Mouse (Mus musculus) heart, adult 9 months (tissue): Measurements from ENCODE around the gene Sh3gl1.

ENCODE experiments used
- DNase-seq, 2 experiments: peaks; one replicate each; pipeline ENCODE4 v3.0.0; 2022; ENCODE audit warnings: low spot score in 2 of 2

The Sh3gl1 gene

DNA sequence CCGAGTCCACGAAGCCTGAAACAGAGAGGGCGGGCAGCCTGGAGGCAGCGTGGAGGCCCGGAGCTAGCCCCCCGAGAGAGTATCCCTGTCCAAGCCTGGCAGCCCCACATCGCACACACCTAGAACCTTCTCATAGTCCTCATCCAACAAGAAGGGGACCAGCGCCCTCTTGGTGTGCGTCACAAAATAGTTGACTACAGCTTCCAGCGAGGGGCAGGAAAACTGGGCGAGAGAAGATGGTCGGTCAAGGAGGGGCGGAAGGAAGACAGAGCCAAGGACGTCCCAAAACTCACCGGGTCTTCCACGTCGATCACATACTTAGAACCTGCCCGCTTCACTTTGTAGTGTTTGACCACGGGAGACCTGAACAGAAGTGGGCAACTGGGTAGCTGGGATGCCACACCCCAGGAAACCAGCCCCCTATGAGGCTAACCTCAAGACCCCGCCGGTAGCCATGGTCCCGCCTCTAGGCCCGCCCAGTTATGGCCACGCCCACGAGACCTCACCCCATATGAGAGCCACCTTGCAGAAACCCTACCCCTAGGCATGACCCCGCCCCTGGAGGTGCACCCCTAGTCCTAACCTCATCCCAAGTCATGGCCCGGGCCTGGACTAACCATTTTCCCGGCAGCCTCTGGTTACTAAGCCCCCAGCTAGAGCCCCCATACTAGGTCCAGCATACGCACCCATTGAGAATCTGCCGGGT is 36.5 kb downstream of the Sh3gl1 start:
- DNase-seq, result no peak

DNA sequence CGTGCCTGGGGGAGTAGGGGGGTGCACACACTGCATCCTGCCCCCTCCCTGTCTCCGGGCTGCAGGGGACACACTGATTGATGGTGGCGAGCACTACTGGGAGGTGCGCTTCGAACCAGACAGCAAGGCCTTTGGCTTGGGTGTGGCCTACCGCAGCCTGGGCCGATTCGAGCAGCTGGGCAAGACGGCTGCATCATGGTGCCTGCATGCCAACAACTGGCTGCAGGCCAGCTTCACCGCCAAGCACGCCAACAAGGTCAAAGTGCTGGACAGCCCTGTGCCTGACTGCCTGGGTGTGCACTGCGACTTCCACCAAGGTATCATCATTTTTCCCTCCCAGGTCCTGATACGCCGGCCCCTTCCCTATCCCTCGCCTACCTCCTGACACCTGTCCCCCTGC is 40.4 kb downstream of the Sh3gl1 start:
- DNase-seq, result no peak

DNA sequence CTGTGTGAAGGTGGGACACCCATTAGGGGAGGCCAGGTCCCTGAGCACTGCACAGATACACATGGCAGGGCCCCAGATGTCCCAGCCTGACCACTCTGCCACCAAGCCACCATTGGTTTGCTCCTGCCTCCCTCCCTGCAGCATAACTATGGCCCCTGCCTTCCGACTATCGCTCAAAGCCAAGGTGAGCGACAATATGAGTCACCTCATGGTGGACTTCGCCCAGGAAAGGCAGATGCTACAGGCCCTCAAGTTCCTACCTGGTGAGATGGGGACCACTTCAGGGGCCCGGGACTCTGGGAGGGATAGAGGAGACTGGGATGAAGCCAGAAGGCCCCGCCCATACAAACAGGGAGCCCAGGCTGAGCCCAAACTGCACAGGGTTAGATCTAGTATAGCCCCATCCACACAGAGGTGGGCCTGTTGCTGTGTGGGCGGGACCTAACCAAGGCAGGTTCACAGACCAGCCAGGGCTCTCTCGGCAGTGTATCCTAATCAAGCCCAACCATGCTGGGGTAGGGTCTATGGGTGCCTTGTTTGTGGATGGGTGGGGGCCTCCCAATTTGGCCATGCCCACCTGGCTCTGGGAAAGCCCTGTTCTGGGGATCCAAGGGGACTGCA is 46.0 kb downstream of the Sh3gl1 start:
- no peak for DNase-seq

DNA sequence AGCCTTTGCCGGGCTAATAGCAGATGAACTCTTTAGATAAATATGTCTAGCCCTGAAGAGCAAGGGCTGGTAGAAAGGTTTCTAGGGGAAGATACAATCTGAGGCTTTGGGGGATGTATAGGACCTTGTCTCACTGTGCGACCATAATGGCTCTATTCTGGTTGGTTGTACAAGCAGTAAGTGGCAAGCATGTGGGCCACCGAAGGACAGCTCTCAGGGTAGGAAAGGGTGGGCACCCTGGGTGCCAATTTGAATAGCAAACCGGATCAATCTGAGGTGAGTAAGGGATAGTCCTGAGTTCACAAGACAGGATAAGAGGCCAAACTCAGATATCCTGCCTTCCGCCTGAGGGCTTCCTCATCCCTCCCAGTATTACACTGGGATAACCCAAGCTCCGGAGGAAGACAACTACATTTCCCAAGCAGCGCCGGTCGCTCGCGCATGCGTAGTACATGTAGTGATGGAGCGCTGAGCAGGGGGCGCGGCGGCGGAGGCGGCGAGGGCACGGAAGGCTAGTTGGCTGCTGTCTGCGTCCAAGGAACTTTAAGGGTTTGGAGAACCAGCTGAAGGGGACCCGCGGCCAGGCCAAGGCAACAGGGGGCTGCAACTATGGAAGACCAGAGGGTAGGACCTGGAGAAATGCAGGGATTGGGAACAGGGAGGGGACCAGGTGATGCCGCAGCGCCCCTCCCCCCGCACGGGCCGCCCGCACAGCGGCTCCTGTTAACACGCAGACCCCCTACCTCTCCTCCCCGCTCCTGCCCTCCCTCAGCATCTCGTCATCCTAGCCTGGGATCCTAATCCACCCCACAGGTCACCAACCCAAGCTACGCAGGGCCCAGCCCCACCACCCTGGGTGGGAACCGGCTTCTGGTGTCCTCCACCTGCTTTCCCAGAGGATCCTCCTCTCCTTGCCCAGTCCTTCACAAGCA is 50.1 kb downstream of the Sh3gl1 start, which contains the start of gene Fsd1:
Gene Fsd1, plus strand, starts transcription at position 480 of the 932 bp plus-strand sequence.
- no peak for DNase-seq

DNA sequence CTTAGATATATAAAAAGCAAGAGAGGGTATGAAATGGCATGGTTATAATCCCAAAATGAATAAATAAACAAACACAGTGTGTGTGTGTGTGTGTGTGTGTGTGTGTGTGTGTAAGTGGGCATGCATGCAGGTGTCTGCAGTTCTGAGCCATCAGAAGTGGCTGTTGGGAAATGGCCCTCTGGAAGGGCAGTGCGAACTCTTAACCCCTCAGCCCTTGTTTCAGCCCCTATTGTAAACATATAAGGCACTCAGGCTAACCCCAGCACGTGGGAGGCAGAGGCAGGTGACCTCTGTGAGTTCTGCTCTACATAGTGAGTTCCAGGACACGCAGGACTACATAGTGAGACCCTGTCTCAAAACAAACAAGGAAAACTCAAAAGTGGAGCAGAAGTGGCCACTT is 59.1 kb downstream of the Sh3gl1 start:
- DNase-seq, result no peak

DNA sequence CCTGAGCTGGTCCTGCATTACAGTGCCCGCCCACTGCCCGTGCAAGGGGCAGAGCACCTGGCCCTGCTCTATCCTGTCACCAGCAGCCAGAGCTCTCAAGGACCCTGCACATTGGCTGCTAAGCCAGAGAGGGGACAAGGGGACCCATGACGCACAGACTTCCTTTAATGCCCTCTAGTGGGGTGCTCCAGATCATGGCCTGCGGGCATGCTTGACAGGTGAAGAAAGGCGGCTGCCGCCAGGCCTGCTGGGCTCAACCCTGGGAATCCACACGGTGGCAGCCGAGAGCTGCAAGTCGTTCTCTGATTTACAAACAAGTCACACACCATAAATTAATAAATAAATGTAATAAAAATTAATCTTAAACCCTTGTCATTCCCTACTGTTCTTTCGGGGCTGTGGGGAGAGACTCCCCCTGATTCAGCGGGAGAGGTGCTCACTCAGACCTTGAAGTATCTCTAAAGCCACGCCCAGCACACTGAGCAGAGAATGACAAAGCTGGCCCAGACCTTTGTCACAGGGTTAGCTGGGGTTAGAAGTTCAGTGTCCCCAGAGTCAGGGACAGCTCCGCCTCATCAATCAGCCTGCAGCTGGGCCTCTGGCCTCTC is 60.1 kb downstream of the Sh3gl1 start:
- peak; percentile 39 to 62 for DNase-seq

DNA sequence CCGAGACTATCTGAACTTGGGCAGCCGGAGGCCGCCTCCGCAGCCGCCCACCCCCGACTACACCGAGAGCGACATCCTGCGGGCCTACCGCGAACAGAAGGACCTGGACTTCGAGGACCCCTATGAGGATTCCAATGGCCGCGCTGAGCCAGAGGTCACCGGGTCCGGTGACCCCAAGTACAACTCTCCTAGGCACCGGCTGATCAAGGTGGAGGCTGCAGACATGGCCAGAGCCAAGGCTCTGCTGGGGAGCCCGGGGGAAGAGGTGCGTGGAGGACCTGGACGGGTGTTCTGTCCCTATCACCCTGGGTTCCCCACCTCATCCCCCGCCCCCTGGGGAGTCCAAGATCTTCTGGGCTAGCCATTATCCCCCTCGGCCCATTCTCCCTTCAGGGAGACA is 65.0 kb downstream of the Sh3gl1 start:
- no peak for DNase-seq

DNA sequence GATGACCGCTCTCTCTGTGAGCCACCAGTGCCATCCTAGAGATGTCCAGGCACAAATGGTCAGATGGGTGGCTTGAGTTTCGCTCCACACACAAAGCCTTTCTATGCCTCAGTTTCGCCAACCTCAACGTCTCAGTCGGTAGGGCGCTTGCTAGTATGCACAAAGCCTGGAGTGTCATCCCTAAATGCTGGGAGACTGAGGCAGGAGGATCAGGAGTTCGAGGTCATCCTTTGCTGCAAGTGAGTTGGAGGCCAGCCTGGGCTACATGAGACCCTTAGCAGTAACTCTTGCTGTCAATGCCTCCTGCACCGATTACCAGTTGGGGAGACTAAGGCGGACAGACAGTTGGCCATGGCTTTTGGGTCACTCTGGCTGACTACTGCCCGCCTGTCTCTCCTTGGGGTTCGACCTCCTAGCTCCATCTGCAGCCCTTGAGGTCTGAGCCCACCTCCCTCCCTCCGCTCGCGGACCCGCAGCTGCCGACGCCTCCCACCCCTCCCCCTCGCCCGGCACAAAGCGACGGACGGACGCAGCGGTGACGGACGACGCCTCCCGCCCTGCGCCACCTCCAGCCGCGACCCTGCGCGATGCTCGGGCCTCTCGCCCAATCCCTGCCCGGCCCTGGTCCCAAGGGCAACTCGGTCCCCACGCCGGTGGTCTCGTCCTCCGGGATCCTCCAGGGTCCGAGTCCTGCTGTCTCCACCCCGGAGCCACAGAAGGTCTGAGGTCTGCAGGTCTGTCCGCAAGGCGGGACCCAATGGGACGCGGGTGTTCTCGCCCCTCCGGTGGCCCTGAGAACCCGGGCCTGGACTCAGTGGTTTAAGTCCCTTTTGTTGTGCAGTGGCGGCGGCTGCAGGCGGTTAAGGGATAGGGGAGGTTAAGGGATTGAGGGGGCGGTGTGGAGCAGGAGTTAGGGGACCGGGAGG is 66.2 kb downstream of the Sh3gl1 start, which contains the start of gene Shd:
Gene Shd, plus strand, starts transcription at position 502 of the 926 bp plus-strand sequence.
- no peak for DNase-seq

DNA sequence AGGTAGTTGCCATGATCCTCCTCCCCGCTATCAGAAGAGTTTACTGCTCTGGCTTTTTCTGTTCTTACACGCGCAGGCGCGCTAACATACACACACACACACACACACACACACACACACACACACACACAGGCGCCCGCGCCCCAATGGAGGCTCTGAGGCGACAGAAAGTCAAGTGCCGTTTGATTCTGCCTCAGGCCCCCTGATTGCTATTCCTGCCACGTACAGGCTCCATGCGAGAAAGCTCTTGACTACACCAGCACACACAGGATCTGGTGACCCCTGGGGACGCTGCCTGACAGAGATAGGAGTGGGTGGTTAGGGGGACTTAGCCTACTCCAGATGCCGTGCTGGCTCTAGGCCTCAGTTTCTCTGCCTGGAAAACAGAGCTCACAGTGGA is 66.9 kb downstream of the Sh3gl1 start:
- DNase-seq, result no peak

DNA sequence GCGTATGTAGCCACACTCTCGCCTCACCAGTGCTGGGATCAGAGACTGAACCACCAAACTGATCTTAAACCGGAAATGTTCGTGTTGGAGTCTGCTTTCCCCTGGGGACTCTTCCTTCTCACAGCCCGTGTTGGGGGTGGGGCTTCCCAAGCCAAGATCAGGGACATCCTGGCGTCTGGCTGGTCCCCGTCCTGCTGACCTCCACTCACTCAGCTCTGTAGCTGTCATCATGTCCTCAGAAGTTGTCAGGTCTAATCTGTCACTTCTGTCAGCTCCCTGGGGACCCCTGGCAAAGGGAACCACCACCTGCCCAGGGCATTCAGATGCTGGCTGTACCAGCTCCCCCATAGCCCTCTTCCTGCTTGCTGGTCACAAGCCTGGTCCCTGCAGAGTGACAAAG is 68.2 kb downstream of the Sh3gl1 start:
- DNase-seq, result peak in 1 of 2 experiments; percentile 51

DNA sequence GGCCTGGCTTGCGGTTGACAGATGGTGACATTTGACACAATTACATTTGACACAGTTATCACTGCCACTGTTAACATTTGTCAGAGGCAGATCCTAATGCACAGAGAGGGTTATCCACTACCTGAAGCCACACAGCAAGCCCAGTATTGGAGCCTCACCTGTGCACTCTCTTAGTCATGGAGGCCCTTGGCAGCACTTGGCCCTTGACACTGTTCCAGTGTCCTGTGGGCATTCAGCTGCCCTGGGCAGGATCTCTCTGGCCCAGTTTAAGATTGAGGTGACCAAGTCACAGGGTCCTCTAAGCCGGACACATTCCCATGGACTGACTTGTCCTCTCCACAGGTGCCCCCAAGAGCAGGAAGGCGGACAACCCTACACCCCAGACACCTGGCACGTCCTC is 69.2 kb downstream of the Sh3gl1 start:
- no peak for DNase-seq
